ENCODE assay signal across 8 mouse cellular contexts in genomic region chr9:124425411-124425885, GRCm38 (mm10). TPM values are rescaled to one million over a fixed set of nuclear protein-coding genes. Genes with fewer than 3 reads are reported as not detected.
DNase-seq lines count a peak whose midpoint lies in the region; ATAC-seq and TF ChIP-seq lines count a peak whose summit lies in the region.

No protein-coding gene starts in this region.

- TF ChIP-seq CTCF in gastrocnemius, adult 2 months (IDR thresholded peaks at IDR 0.05): no peak
- TF ChIP-seq CTCF in hindbrain, postnatal 0 days (IDR thresholded peaks at IDR 0.05; ENCODE audit: low read depth): no peak

- peak; percentile 87 for DNase-seq in WW6 (ENCODE audit: low read depth, low spot score)
- DNase-seq in cerebellum, postnatal 36 days: peak; percentile 96 to 97
- peak; percentile 94 for DNase-seq in gastrocnemius, adult 2 months
- peak; percentile 98 for DNase-seq in hindbrain, postnatal 0 days (ENCODE audit: low spot score)
- peak; percentile 93 to 97 for DNase-seq in left cerebral cortex, adult 18-20 months (ENCODE audit: low spot score in 2 of 2)
- DNase-seq in lung, postnatal 4 days: peak; percentile 95
- peak; percentile 95 for DNase-seq in retina, postnatal 1 day
- DNase-seq in thymus, postnatal 4 days: peak; percentile 89

- peak overlapping the region; percentile 65 for H3K4me2 ChIP-seq in hindbrain, postnatal 0 days (ENCODE audit: low read depth, low read length)

- H3K27ac ChIP-seq in gastrocnemius, adult 2 months: peak overlapping the region; percentile 96
- peak overlapping the region; percentile 97 for H3K27ac ChIP-seq in hindbrain, postnatal 0 days

- H3K4me3 ChIP-seq in gastrocnemius, adult 2 months: peak overlapping the region; percentile 84
- peak overlapping the region; percentile 80 for H3K4me3 ChIP-seq in hindbrain, postnatal 0 days (ENCODE audit: low read length)

- no peaks in the 10 kb centered on the region for H3K36me3 ChIP-seq in hindbrain, postnatal 0 days (ENCODE audit: insufficient read depth, low read length)

- no peaks in the 10 kb centered on the region for H3K27me3 ChIP-seq in hindbrain, postnatal 0 days (ENCODE audit: insufficient read depth, low read length)

- H3K9ac ChIP-seq in hindbrain, postnatal 0 days (replicated peaks; ENCODE audit: low read length): peak overlapping the region; percentile 67

- peak; percentile 63 for ATAC-seq in hindbrain, postnatal 0 days

- no peaks in the 10 kb centered on the region for H3K4me1 ChIP-seq in hindbrain, postnatal 0 days (ENCODE audit: insufficient read depth, low read length)

- no peaks in the 10 kb centered on the region for H3K9me3 ChIP-seq in hindbrain, postnatal 0 days (ENCODE audit: low read length)

- under 1% methylated on average over 42 of the region's 47 CpGs for WGBS in hindbrain, postnatal 0 days

- intact Hi-C loops in gastrocnemius, adult 2 months (cut with DNase I): loop anchor here (5.0 kb wide), 1 partner anchor 148 kb away; no protein-coding TSS in a partner anchor

RNA-seq across cellular contexts. Expression of gene Ppp2r3d, which starts 51.2 kb away (rescaled TPM):
- 10 to 100 TPM; 29.8 to 36.0 TPM for total RNA-seq in gastrocnemius, adult 2 months (2021)
- 122 and 181 TPM in 2 replicates for total RNA-seq in hindbrain, postnatal 0 days (2014; rRNA removed)
- polyA plus RNA-seq in hindbrain, postnatal 0 days (2015; fragmentation: Nextera tagmentation; extraction: Ambion mirVana): 150 and 166 TPM in 2 replicates
- 100 to 1,000 TPM in 1 of 2 experiments, 10 to 100 TPM in 1; 98.8 to 107 TPM for total RNA-seq in left cerebral cortex, adult 18-20 months (2021)

Comparison
In these comparisons a context has a peak if more than half of its experiments do, and no peak if none do; other contexts are left out.
1. Peak in every context shown above with its lines: DNase-seq, ATAC-seq, H3K4me3 ChIP-seq and H3K27ac ChIP-seq.